Mouse (Mus musculus) limb, embryonic 14.5 days (tissue): ENCODE results near the gene Sfrp2. TPM values are rescaled to one million over a fixed set of nuclear protein-coding genes. Genes with fewer than 3 reads are reported as not detected.

Experiments
- ATAC-seq: fragments of 200-750 bp; cut with Nextera tagmentation; 2 replicates; pipeline ENCODE4 v1.8.0; 2017; ENCODE audit warnings: low read depth, moderate number of reproducible peaks, moderate TSS enrichment; ENCODE audit not compliant: low FRiP score
- DNase-seq: peaks from one replicate; pipeline ENCODE4 v3.0.0-alpha.2; 2015; ENCODE audit warnings: low spot score
- H3K27ac ChIP-seq: fragments of 300-500 bp; sonication (generic); replicated peaks from 2 replicates; pipeline ENCODE4 v1.5.1; 2014; ENCODE audit warnings: low read depth, mild to moderate bottlenecking, low read length, moderate library complexity, mixed read lengths
- H3K27me3 ChIP-seq: fragments of 300-500 bp; sonication (generic); 2 replicates; pipeline ENCODE4 v1.6.1; 2014; ENCODE audit warnings: low read length, mixed read lengths; ENCODE audit not compliant: control insufficient read depth, insufficient read depth
- H3K36me3 ChIP-seq: fragments of 300-500 bp; sonication (generic); 2 replicates; pipeline ENCODE4 v1.6.1; 2014; ENCODE audit warnings: mild to moderate bottlenecking, low read length, moderate library complexity, mixed read lengths; ENCODE audit not compliant: control insufficient read depth, insufficient read depth
- H3K4me1 ChIP-seq: fragments of 300-500 bp; sonication (generic); 2 replicates; pipeline ENCODE4 v1.6.1; 2014; ENCODE audit warnings: antibody characterized with exemption, low read length, mixed read lengths; ENCODE audit not compliant: control insufficient read depth, insufficient read depth
- H3K4me2 ChIP-seq: fragments of 300-500 bp; sonication (generic); replicated peaks from 2 replicates; pipeline ENCODE4 v1.6.1; 2014; ENCODE audit warnings: low read depth, mild to moderate bottlenecking, low read length, moderate library complexity; ENCODE audit not compliant: severe bottlenecking
- H3K4me3 ChIP-seq: fragments of 300-500 bp; sonication (generic); replicated peaks from 2 replicates; pipeline ENCODE4 v1.5.1; 2014; ENCODE audit warnings: low read length
- H3K9ac ChIP-seq: fragments of 300-500 bp; sonication (generic); 2 replicates; pipeline ENCODE4 v1.6.1; 2014; ENCODE audit warnings: mild to moderate bottlenecking, low read depth, low read length, moderate library complexity; ENCODE audit not compliant: severe bottlenecking
- H3K9me3 ChIP-seq: fragments of 300-500 bp; sonication (generic); 2 replicates; pipeline ENCODE4 v1.6.1; 2016; ENCODE audit warnings: low read length; ENCODE audit not compliant: control insufficient read depth
- POLR2A ChIP-seq: fragments of 200-500 bp; IDR thresholded peaks from 2 replicates; pipeline ENCODE4 v1.8.0; 2012; ENCODE audit warnings: inconsistent platforms, mild to moderate bottlenecking, moderate library complexity, borderline replicate concordance; ENCODE audit not compliant: insufficient read depth, insufficient read length; ENCODE audit errors: extremely low read depth
- WGBS: fragments of 180-500 bp; shearing (Covaris S2); extraction: QIAGEN DNeasy Blood & Tissue Kit; methylation state at CpG from one replicate; pipeline ENCODE4 v1.1.7; 2014; 5-methylcytosine and 5-hydroxymethylcytosine counted together
- polyA plus RNA-seq, 2 experiments: library from polyadenylated mRNA; depleted of rRNA in 1 of 2; stranded (reverse) in 1 of 2; unstranded in 1 of 2; fragments of >200 nt; fragmentation: Nextera tagmentation in 1 of 2; extraction: Ambion mirVana in 1 of 2; gene quantifications; 2 replicates each; pipeline versions ENCODE4 v1.2.1 to v1.2.3; 2012 to 2014

Gene Sfrp2
- polyA plus RNA-seq, 2 experiments, result 328 to 446 TPM

DNA sequence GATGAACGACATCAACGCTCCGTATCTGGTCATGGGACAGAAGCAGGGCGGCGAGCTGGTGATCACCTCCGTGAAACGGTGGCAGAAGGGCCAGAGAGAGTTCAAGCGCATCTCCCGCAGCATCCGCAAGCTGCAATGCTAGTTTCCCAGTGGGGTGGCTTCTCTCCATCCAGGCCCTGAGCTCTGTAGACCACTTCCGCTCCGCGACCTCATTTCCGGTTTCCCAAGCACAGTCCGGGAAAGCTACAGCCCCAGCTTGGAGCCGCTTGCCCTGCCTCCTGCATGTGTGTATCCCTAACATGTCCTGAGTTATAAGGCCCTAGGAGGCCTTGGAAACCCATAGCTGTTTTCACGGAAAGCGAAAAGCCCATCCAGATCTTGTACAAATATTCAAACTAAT is 7.2 kb downstream of the Sfrp2 start:
- WGBS, result 95% methylated on average over 18 of the region's 18 CpGs
- Histone ChIP-seq H3K9ac (no peak overlapping the region), H3K4me2 (no peak overlapping the region), H3K27ac (no peak overlapping the region), H3K9me3 (no peaks in the 10 kb centered on the region), H3K4me3 (no peak overlapping the region), H3K27me3 (no peaks in the 10 kb centered on the region), H3K4me1 (peaks cover 25% of the 10 kb centered on the region), H3K36me3 (peaks cover 44% of the 10 kb centered on the region)
- no peak for TF ChIP-seq POLR2A
- DNase-seq (no peak), ATAC-seq (no peak)

GRCm38 (mm10) chr3:83775403-83775802 is 9.3 kb downstream of the Sfrp2 start:
- TF ChIP-seq POLR2A, result no peak
- no peak overlapping the region for H3K9ac ChIP-seq
- no peaks in the 10 kb centered on the region for H3K9me3 ChIP-seq
- WGBS, result 66% methylated on average over 9 of the region's 9 CpGs
- peaks cover 18% of the 10 kb centered on the region; the same call in 1 of the 2 replicates for H3K4me1 ChIP-seq
- ATAC-seq, result peak; percentile 68
- H3K4me3 ChIP-seq, result no peak overlapping the region
- no peak overlapping the region for H3K4me2 ChIP-seq
- DNase-seq, result peak; percentile 30
- H3K27ac ChIP-seq, result no peak overlapping the region; the same call in 1 of the 2 replicates
- peaks cover 35% of the 10 kb centered on the region for H3K36me3 ChIP-seq
- no peaks in the 10 kb centered on the region for H3K27me3 ChIP-seq

DNA sequence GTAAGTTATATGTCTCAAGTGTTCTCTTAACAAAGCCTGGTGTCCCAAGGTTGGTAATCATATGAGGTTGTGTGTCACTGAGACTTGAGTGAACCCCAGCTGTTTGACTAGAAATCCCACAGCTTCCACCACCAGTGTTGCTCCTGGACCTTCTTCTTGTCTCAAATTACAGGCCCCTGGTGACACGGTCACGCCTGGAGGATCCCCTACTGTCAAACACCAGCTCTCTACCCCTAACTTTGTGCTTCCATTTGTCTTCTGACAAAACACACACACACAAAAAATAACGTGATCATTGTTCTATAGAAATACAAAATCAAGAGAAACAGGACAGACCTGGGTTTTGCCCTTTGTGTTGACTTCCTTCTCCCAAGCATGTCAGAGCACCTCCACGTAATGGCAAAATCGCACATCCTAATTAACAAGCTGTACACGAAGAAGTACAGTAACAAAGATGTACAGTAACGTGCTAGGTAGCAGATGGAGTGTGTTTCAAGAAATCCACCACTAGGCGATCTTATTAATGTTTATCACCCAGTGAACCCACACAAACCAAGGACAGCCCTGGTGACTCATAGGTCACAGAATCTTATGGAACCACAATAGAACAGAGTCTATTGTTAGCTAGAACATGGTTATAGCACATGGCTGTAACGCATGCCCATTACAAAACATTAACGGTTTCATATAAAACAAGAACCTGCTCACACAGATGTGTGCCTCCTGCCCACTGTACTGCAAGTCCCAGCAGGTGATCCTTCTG is 15.5 kb downstream of the Sfrp2 start:
- no peaks in the 10 kb centered on the region for H3K36me3 ChIP-seq
- no peak overlapping the region for H3K4me3 ChIP-seq
- H3K9ac ChIP-seq, result no peak overlapping the region
- no peak overlapping the region for H3K27ac ChIP-seq
- 66% methylated on average over 10 of the region's 10 CpGs for WGBS
- DNase-seq (no peak), ATAC-seq (no peak)
- peaks cover 16% of the 10 kb centered on the region for H3K4me1 ChIP-seq
- no peak overlapping the region for H3K4me2 ChIP-seq
- no peak for TF ChIP-seq POLR2A
- no peaks in the 10 kb centered on the region for H3K27me3 ChIP-seq
- H3K9me3 ChIP-seq, result no peaks in the 10 kb centered on the region

DNA sequence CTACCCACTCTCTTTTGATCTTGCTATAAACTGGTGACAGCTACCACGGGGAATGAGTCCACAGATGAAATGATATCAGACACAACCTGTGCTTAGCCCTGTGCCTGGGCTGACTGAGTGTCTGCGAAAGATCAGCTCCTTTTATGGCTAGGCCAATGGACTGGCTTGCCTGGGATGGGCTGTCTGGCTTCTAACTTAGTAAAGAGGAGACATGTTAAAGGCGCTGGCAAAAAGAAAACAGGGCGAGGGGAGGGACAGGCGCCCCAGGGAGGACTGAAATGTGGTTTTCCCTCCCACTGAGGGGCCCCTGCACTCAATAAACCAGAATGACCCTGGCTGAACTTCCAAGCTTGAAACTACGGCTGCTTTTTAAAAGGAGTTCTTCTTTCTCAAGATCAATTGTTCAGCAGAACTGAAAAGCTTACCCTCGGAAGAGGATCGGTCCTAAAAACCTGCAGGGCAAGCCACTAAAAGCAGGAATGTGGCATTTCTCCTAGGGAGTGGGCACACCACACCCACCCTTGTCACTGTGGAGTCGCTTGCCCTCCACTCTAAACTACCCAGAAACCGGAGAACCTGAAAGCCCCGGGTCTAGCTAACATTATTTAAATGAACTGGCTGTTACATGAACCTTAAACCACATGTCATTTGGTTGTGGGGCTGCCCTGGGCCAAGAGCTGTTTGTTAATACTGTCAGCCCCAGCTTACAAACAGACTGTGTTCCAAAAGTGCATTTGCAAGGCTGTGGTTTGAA is 17.8 kb downstream of the Sfrp2 start:
- no peak for TF ChIP-seq POLR2A
- DNase-seq, result no peak
- H3K4me3 ChIP-seq, result no peak overlapping the region
- no peaks in the 10 kb centered on the region for H3K9me3 ChIP-seq
- H3K9ac ChIP-seq, result no peak overlapping the region
- no peaks in the 10 kb centered on the region for H3K36me3 ChIP-seq
- no peaks in the 10 kb centered on the region for H3K27me3 ChIP-seq
- H3K27ac ChIP-seq, result peak overlapping the region; percentile 58
- H3K4me2 ChIP-seq, result peak overlapping the region; percentile 31
- ATAC-seq, result peak; percentile 53; the same call in 1 of the 2 replicates
- H3K4me1 ChIP-seq, result peaks cover 19% of the 10 kb centered on the region
- 4% methylated on average over 11 of the region's 11 CpGs for WGBS

DNA sequence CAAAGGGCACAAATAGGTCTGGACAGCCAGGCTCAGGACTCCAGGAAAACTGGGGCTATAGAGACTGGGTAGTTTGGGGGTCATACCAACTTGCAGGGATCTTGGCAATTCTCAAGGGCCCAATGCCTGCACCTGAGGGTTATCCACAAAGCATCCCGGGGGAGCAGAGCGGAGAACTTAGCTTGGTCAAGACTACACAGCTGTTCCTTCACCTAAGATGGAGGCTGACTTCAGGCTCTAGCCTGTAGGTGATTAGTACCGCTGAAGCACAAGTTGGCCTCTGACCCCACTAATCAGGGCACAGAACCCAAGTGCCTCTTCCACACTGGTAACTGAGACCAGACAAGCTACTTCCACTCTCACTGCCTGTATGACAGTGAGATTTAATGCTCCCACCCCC is 18.6 kb downstream of the Sfrp2 start:
- no peak for TF ChIP-seq POLR2A
- no peak overlapping the region for H3K4me2 ChIP-seq
- H3K4me1 ChIP-seq, result peaks cover 22% of the 10 kb centered on the region
- no peak overlapping the region for H3K27ac ChIP-seq
- no peak overlapping the region for H3K4me3 ChIP-seq
- ATAC-seq (no peak), DNase-seq (no peak)
- H3K9me3 ChIP-seq, result no peaks in the 10 kb centered on the region
- H3K9ac ChIP-seq, result no peak overlapping the region
- no peaks in the 10 kb centered on the region for H3K27me3 ChIP-seq
- WGBS, result 31% methylated on average over 3 of the region's 3 CpGs
- H3K36me3 ChIP-seq, result no peaks in the 10 kb centered on the region
